Mouse (Mus musculus): ENCODE results near the gene Ptpn3.
"Not testable (repeated sequence)": the region's sequence is repeated elsewhere in the genome, so short reads cannot be mapped to it uniquely, and the experiment has no call there.

Ptpn3 gene

DNA sequence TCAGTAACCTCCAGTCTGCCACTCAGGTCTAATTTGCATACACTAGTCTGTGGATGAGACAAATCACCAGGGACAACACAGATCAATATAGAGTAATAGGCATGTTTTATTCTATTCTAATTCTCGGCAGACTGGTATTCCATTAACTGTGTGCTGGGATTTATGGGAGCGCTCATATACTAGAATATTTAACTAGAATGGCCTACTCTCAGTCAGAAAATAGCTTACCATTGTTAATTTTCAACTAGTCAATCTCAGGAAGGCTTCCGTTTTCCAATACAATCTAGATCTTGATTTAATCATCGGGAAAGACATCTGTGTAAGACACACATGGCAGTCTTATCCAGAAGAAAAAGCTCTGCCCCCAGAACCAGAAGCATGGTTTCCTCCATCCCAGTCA lies 3.5 kb downstream of the Ptpn3 start:
- DNase-seq: no peak

DNA sequence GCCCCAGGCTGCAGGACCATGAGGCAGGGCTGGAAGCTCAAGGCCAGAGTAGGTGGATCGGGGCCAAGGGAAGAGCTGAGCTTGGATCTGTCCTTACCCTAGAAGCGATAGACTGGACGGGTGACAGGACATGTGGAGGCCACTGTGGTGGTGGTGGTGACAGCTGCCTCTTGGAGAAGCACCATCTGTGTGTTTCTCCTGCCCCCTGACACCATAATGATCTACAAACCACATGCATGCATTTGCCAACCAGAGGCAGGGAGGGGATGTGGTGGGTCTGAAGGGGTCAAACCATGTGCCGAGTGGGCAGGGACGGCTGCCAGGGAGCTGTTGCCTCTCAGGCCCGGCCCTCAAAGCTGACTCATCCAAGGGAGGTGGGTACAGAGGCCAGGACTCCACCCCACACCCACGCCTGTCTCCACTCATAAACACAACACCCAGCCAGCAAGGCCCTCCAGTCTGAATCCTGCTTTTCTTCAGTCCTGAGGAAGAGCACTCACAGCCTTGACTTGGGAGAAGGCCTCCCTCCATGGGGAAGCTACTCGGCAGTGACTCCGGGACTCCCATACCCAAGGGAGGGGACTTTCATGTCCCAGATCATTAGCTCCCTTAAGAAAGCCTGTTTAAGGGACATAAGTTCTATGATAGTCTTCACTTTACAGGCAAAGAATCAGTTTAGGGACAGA lies 6.5 kb downstream of the Ptpn3 start:
- no peak for DNase-seq

DNA sequence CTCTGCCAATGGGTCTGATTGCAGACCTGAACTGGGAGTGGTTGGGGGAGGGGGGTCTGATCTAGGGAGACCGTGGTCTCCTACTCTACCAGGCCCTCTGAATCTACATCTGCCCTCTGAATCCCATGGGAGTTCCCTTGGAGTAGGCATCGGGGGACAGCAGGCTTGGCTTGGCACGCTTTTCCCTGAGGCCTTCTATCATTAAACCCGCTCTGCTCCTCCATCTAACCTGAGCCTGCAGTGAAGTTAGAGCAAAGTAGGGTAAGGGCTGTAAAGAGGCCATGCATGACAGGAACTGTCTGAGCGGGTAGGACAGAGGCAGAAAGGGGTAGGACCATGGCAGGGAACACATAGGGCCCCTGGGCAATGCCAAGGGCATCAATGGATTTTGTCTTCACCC lies 9.0 kb downstream of the Ptpn3 start:
- DNase-seq: no peak

DNA sequence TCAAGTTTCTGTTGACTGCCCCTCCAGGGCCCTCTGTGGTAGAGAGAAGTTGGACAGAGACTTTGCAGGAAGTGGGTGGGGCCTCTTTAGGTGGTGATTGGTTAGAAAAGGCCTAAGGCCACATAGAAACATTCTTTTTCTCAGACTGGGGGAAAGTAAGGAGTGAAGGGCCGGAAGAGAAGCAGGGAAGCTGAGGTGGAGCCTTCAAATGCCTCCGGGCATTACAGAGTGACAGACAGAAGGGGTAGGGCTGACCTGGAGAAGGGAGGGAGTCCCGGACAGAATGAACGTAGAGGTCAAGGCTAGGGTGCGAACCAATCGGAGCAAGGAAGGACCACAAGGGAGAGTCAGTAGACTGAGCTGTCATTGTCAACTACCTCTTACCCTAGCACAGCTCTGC lies 11.6 kb downstream of the Ptpn3 start:
- no peak for DNase-seq

DNA sequence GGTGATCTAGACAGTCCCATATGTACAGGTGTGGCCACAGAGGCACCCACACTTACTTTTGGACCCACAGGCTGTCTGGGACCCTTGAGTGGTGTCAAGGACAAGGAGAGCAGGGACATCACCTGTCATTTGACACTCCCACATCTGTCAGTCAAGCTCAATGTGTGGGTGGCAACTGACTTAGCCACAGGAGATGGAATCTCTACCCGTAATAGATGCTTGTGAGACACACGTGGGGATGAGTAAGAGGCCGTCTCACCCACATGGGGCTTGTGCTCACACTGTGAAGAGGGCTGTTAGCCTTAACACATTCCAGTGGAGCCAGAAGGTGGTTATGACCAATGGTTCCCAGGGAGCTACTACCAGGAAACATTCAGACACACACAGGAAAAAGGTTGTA lies 13.8 kb downstream of the Ptpn3 start:
- no peak for DNase-seq

DNA sequence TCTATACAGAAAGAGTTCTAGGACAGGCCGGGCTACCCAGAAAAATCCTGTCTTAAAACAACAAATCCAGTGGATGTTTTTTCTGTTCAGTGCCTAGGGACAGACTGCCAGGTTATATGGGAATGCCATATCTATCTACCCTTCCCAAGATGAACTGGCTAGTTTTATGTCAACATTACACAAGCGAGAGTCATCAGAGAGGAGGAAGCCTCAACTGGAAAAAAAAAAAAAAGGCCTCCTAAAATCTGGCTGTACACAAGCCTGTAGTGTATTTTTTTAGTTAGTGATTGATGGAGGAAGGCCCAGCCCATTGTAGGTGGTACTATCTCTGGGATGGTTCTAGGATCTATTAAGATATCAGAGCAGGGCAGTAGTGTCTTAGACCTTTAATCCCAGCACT lies 16.4 kb downstream of the Ptpn3 start:
- no peak for DNase-seq

DNA sequence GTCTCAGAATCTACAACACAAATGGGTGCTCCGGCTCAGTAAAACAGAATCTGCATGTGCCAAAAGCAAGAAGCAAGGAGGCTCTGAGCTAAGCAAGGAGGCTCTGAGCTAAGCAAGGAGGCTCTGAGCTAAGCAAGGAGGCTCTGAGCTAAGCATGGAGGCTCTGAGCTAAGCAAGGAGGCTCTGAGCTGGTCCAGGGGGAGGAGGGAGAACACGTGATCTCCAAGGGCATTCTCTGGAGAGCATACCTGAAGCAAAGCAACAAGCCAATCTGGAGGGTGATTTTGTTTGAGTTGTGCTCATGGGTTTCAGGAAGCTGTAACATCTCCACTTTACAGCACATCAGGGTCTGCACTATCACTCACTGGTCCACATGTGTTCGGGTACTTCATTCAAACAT lies 18.4 kb downstream of the Ptpn3 start:
- DNase-seq: no peak

GRCm38 (mm10) chr4:57282630-57283029 lies 19.0 kb downstream of the Ptpn3 start:
- DNase-seq: no peak

- DNase-seq: no peak
Measured at GRCm38 (mm10) chr4:57282179-57282578, 19.5 kb downstream of the Ptpn3 start.

DNA sequence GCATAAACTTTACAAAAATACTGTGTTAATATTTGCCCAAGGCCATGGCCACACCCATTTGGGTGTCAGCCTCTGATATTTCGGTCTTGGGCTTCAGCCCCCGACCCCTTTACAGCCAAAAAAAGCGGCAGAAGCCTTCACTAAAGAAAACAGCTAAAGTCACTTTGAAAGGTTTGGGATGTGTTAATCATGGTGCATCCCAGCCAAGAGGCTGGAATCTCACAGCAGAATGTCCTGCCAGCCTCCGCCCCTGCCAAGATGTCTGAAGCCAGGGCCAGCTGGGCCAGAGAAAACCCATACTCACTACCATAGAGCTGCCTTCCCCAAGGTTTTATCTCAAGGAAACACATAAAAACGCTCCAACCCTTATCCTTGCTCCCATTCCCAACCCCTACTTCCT lies 20.7 kb downstream of the Ptpn3 start:
- no peak for DNase-seq

DNA sequence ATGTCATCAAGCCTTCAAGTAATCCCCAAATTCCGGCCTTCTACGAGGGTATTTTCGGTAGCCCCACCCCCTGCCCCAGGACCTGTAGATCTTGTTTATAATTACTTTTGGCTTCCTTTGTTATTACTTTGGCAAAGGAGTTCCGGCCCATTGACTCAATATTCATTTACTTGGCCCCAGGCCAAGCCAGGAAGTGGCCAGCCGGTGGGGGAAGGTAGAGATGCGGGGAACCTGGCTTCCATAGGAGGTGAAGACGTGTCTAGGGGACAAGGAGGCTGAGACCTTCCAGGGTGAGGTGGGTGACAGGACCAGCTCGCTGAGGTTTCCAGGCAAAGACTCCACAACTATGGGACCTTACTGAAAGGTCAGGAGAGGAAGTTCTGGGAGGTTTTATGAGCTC lies 22.4 kb downstream of the Ptpn3 start:
- DNase-seq: peak; percentile 9

DNA sequence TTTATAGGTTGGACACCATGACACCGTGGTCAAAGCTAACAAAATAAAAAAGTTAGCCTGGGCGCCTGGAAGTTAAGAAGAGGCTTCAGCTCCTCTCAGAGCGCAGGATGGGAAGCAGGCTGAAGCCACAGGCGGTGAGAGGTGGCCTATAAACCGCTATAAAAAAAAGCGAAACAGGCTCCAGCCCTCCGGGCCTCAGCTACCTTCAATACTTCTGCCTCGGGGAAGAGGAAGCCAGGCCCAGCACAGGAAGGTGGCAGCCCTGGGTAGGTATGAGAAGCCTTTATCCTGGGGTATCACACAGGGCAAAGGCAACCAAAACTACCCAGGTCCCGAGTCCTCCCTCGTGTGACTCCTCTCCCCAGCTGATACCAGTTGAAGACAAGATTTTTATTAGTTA lies 22.8 kb downstream of the Ptpn3 start:
- no peak for DNase-seq

- DNase-seq: no peak
Measured at GRCm38 (mm10) chr4:57277671-57278070, 24.0 kb downstream of the Ptpn3 start.

- peak; percentile 68 for DNase-seq
Measured at GRCm38 (mm10) chr4:57275116-57275743, 26.4 kb downstream of the Ptpn3 start.

DNA sequence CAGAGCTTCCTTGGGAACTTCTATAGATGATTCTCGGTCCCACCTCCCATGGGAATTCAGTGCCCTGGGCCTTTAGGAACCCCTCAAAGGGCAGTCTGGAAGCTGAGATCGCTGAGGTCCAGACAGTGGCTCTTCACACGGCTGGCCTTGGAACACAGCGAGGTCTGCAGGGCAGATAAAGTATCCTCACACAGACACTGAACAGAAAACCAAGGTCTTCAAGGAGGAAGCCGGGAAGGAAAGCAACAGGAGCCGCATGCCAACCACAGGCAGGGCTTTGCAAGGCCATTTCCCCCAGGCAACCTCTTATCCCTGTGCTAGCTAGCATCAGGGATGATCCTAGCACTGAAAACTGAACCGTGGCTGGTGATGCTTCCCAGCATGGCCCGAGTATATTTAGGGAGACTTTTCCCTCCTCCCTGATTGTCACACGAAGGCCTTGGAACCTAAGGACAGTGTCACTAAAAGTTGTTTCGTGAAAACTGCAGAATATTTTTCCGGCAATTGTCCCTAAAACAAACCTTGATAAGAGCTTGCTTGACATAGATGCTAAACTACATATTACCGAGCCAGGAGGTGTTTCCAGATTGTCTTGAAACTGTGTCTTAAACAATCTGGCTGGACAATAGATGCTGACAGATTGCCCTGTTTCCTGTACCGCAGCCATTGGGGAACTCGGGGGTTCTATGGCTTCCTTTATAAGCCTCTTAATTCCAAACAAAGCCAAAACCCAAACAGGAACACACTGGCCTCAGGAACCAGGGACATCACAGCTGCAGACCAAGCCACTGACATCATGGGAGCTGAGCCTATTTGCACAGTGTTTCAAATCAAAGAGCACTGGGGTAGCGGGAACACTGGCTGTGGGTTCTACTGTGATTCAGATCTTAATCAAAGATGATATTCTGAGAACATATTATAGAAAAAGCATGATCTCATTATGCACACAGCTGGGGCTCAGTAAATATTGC lies 27.8 kb downstream of the Ptpn3 start:
- DNase-seq: no peak

DNA sequence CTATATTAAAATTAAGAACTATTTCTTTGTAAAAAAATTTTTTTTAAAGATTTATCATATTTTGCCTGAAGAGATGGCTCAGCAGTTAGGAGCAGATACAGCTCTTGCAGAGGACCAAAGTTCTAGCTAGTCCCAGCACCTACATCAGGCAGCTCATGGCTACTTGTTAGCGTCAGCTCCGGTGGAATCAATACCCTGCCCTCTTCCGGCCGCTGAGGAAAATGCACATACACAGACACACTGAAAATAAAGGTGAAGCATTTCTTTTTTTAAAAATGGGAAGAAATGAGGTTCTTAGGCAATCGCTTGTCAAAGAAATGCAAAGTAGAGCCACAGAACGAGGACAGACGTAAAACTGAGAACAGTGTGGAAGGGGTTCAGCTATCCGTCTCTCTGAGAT lies 30.6 kb downstream of the Ptpn3 start:
- no peak for DNase-seq

DNA sequence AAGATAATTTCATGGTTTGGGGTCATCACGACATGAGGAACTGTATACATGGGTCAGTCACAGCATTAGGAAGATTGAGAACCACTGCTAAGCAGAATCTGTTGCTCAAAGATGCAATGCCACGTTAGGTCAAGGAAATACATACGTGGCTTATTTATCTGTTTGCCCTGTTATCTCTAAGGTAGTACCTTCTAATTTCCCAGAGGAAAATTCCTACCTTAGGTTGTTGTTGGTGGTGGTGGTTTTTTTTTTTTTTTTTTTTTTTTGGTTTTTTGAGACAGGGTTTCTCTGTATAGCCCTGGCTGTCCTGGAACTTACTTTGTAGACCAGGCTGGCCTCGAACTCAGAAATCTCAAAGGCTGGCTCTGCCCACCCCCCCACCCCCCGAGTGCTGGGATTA lies 31.1 kb downstream of the Ptpn3 start:
- DNase-seq: not testable (repeated sequence)

DNA sequence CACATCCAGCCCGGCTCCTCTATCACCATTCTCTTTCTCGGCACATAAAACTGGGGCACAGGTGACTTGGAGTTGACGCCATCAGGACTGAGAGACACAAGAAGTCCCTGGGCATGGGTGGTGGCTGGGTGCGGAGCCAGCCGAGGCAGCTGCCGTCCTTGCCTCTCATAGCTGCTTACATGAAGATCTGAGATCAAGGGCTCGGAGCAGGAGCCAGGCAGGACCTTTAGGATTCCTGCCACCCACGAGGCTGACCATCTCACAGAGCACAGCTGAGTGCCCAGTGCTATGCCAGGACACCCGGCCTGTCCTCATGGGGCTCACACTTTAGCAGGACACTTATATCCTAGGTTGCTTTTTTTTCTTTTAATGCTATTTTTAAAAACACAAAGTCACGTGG lies 32.3 kb downstream of the Ptpn3 start:
- DNase-seq: no peak

DNA sequence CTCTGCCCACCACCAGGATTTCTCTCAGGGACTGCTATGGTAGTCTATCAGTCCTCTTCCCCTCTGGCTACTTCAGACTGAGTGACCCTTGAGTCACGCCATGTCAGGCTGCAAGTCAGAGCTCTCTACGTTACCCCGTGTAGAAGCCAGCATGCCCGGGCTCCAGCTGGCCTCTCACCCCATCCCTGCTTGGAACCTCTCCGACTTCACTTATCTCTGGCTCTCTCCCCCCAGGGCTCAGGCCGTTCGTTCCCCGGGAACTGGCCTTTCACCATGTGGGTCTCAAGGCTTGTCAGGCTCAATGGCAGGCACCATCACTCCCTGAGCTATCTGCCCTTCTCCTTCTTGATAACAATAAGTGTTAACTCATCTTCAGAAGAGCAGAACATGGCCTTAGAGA lies 33.3 kb downstream of the Ptpn3 start:
- DNase-seq: no peak

GRCm38 (mm10) chr4:57266389-57266788 lies 35.2 kb downstream of the Ptpn3 start:
- no peak for DNase-seq

DNA sequence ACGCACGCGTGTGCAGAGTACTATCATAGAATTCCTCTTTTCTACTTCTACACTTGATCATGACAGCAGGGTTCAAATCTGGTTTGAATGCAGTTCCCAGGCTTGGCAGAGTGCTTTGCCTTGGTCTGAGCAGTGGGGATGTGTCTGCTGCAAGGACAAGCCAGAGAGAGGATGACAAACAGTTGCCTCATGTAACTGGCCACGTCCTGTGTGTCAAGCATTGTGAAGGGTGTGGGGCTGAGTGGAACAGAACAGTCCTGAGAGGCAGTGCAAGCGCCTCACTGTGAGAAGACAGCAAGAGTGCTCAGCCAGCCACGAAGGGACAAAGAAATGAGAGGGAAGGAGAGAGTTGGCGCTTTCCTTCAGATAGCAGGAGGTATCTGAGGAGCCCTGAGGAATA lies 37.9 kb downstream of the Ptpn3 start:
- DNase-seq: no peak

DNA sequence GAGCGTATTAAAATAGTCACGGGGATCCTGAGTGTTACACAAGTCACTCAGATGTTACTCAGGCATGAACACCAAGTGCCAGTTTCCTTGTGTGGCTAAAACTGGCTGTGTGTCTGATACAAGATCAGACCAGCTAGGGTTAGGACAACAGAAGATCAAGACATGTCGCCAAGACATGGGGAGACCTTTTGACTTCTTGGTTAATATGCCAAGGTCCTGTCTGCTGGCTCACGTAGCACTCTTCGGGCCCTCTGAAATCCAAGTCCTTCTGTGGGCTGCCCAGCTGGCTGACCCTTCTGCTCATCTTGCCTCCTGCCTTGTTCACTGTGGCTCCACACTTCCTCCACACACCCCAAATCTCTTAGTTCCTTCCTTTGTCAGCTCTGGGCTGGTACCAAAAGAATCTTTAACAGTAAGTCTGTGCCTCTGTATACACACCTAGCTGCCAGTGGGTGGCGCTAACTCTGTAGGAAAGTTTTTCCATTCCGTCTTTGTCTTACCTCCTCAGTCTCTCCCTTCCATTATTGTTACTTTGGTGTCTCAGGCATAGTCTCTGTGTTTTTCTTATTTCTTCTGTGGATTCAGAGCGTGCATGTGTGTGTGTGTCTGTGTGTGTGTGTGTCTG lies 38.5 kb downstream of the Ptpn3 start:
- peak; percentile 13 for DNase-seq

DNA sequence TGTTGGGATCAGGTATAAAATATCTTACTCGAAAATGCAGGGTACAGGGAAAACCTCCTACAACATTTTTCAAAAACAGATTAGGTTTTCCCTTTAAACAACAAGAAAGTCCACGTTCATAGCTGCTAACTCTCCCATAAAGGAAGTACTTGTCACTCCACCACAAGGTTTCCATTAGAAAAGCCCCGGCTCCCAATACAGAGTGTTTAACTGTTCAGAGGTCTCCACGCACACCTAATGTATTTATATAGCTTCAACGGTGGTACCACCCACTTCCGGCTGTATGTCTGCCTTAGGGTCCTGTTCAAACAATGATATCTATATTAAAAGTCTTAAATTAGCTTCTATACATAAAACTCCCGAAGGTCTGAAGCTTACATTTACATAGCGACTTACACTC lies 39.2 kb downstream of the Ptpn3 start:
- DNase-seq: no peak

Data from thymus, postnatal 14 days (tissue).